Comparison of ENCODE assay signal across 21 mouse cellular contexts in genomic region chr19:47939361-47939760, GRCm38 (mm10). TPM values are rescaled to one million over a fixed set of nuclear protein-coding genes. Genes with fewer than 3 reads are reported as not detected.
"Had no signal": no experiment of that assay in that cellular context is flagged by ENCODE, and none has a peak within 500 bp of the region (broad histone marks: within the 10 kb centered on the region; RNA-seq: fewer than 3 reads in every experiment).

No protein-coding gene starts in this region.

- H3K9me3 ChIP-seq: liver, embryonic 13.5 days; stomach, embryonic 15.5 days had no signal

- H3K4me2 ChIP-seq: liver, embryonic 13.5 days; midbrain, embryonic 11.5 days; stomach, embryonic 15.5 days had no signal

- H3K36me3 ChIP-seq: liver, embryonic 13.5 days; stomach, embryonic 15.5 days had no signal

- H3K4me1 ChIP-seq: stomach, embryonic 15.5 days had no signal

- DNase-seq: kidney, adult 2 months; kidney, postnatal 25 days; liver, embryonic 13.5 days; lung, adult 2 months; lung, postnatal 14 days; midbrain, embryonic 14.5 days; right cerebral cortex, postnatal 25 days; spleen, adult 18-20 months; thymus, adult 18-20 months; thymus, postnatal 36 days had no signal

- H3K4me3 ChIP-seq: layer of hippocampus, adult 2 months; liver, embryonic 13.5 days; stomach, embryonic 15.5 days had no signal

- H3K9ac ChIP-seq: liver, embryonic 13.5 days; stomach, embryonic 15.5 days had no signal

- H3K27ac ChIP-seq: kidney, postnatal 0 days; layer of hippocampus, adult 2 months; liver, embryonic 13.5 days; stomach, embryonic 15.5 days had no signal

RNA-seq across cellular contexts. Expression of gene Cfap58, which starts 1.9 kb away (rescaled TPM):
- total RNA-seq: liver, adult 2 months; megakaryocyte progenitor cell, adult 5-6 weeks; megakaryocyte-erythroid progenitor cell, adult 5-6 weeks had no signal
- polyA plus RNA-seq: kidney, embryonic 14.5 days; kidney, postnatal 0 days; large intestine, adult 2 months; liver, adult 2 months; liver, embryonic 13.5 days; liver, embryonic 16.5 days; stomach, embryonic 15.5 days; urinary bladder, adult 2 months had no signal

RNA-seq across cellular contexts. Expression of gene Cfap43, which starts 20.3 kb away (rescaled TPM):
- total RNA-seq: liver, adult 2 months; megakaryocyte progenitor cell, adult 5-6 weeks had no signal
- polyA plus RNA-seq: kidney, adult 2 months; large intestine, adult 2 months; liver, adult 2 months; liver, embryonic 16.5 days had no signal
